Mouse (Mus musculus): ENCODE measurements around the gene Nat8f4.

GRCm38 (mm10) chr6:85851062-85851773 lies 53.5 kb downstream of the Nat8f4 start:
- TF ChIP-seq CTCF (conservative IDR thresholded peaks at IDR 0.05; ENCODE audit: low read length) (no peak), POU5F1 (IDR thresholded peaks at IDR 0.05; ENCODE audit: borderline replicate concordance, low read length) (no peak)

All from E14TG2a.4 (cell line).